Mouse (Mus musculus) layer of hippocampus, adult 11-12 months (tissue): ENCODE measurements at regions not wholly inside any gene's neighbourhood (a gene's known extent, or its start where the extent isn't known, plus 50 kb on each side); places are given as distances from the start of the nearest gene placed in this dataset.

Experiments used
- DNase-seq: peaks from one replicate; pipeline ENCODE4 v3.0.0; 2022; ENCODE audit warnings: low spot score

- no peak for DNase-seq
Observed at GRCm38 (mm10) chr2:71690277-71691161, 54.9 kb upstream of the Itga6 start.

GRCm38 (mm10) chr2:71694758-71695310 is 50.6 kb upstream of the Itga6 start:
- DNase-seq: no peak
